Mouse (Mus musculus): ENCODE measurements around the gene Dennd6a. TPM values are rescaled to one million over a fixed set of nuclear protein-coding genes. Genes with fewer than 3 reads are reported as not detected.

Dennd6a gene
- polyA plus RNA-seq (2012; rRNA removed), result 17.2 and 18.3 TPM in 2 replicates

GRCm38 (mm10) chr14:26573556-26573955 lies at the start of gene Dennd6a:
Gene Dennd6a, plus strand, starts transcription at chr14:26573856.

DNA sequence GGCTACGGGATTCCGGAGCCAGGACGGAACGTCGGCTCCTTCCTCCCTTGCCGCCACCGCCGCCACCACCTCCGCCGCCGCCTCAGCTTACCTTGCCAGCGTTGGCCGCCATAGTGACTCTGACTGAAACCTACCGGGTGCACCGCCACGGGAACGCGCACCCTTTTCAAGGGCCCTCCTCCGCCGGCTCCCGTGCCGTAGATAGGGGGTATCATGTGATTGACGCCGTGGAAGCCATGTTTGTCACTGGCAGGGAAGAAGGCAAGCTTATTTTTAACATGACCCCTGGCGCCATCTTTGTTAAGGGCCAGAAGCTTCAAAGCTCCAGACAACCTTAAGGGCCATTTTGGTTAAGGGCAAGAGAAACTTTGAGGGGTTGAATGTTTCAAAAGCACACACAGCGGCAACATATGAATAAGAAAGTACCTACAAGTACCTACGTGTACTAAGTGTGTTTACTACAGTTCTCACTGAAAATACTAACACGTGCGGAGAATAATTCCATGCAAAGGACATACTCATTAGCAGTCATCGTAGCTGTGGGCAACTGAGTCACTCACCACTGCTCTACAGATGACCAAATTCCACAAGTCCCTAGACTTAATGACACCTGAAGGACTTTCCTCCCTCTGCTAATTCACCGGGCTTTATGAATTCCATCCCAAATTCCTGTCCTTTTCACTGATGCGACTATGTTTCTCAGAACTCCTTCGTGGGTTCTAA lies 38.7 kb upstream of the Dennd6a start, which contains the start of gene Slmap:
Gene Slmap (minus strand): TSS at position 175 of the 723 bp plus-strand sequence.

DNA sequence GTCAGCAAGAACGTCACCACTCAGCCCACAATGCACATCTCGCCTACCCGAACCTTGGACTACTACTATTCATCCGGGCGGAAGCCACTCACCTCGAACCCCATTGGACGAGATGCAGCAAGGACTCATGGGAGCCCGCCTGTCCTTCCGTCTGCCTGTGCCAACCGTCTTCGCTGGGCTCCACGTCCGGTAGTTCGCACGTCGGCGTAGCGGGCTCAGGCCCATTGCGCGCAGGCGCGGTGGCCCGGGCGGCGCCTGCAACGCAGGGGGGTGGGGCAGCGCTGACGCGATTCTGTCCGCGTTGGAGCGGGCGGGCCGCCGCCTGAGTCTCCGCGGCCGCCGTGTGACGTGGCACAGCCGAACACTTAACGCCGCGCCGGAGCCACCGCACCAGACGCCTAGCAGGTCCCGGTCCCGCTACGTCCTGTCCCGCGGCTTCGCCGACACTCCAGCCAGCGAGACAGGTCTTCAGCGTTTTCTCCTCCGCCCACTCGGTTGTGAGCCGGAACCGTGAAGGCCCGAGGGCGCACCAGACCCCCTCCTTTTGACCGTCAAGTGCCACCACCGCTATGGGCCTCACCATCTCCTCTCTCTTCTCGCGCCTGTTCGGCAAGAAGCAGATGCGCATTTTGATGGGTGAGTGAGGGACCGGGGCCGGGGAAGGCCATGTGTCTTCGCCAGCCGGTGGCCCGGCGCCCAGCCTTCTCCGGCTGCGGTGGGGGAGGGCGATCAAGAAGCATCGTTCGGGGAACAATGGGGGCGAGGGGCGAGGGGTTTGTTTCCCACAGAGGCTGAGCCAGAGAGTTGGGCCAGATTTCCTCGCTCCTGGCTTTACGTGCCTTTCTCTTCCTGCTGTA lies 64.4 kb downstream of the Dennd6a start, which contains the start of gene Arf4:
Gene Arf4 (plus strand): TSS at position 224 of the 857 bp plus-strand sequence.

GRCm38 (mm10) chr14:26669292-26670073 lies 95.8 kb downstream of the Dennd6a start, which contains the start of gene Pde12:
Gene Pde12, minus strand, starts transcription at chr14:26669883.

Other genes with a start within 250 kb of the Dennd6a start
- gene Slmap, start 38.9 kb upstream of the Dennd6a start, polyA plus RNA-seq (2012; rRNA removed), result 22.9 and 23.1 TPM in 2 replicates
- 213 and 216 TPM in 2 replicates for gene Arf4, start 64.2 kb downstream of the Dennd6a start, polyA plus RNA-seq (2012; rRNA removed)
- gene Pde12, start 96.0 kb downstream of the Dennd6a start, polyA plus RNA-seq (2012; rRNA removed), result 6.8 and 7.5 TPM in 2 replicates
- gene Dnah12, start 119.4 kb downstream of the Dennd6a start, polyA plus RNA-seq (2012; rRNA removed), result 0.05 and 0.06 TPM in 2 replicates

Measured in central nervous system, embryonic 14 days (tissue).